Mouse (Mus musculus) stomach, postnatal 0 days (tissue): Measurements from ENCODE around the gene Zfp704.

Experiments used
- CTCF ChIP-seq: IDR thresholded peaks from 2 replicates; pipeline ENCODE4 v1.5.1; 2016; ENCODE audit warnings: antibody characterized with exemption, low read depth, mild to moderate bottlenecking, moderate library complexity
- EP300 ChIP-seq: optimal IDR thresholded peaks from 2 replicates; pipeline ENCODE3; 2016; ENCODE audit warnings: antibody characterized with exemption

DNA sequence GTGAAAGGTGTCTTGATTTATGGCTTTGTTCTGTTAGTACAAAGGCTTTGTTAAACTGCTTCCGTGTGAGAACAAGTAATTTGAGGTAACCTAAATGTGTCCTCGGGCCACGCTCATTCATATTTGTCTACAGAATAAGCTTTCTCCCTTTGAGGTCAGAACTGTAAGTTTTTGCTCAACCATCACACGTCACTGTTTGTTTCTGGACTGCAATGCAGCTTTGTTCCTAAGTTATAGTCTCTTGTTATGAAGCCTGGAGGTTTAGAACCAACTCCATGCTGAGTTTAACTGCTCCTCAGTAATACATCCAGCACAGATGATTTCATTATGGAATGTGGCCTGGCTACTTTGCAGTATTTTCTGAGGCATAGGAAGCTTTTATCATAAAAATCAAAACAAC, 90.4 kb downstream of the Zfp704 start:
- TF ChIP-seq EP300 (no peak), CTCF (no peak)
